Comparison of ENCODE assay signal across 24 mouse cellular contexts in genomic region chr13:113516102-113516501, GRCm38 (mm10).
DNase-seq lines count a peak whose midpoint lies in the region; ATAC-seq and TF ChIP-seq lines count a peak whose summit lies in the region.
"Had no signal": no experiment of that assay in that cellular context is flagged by ENCODE, and none has a peak within 500 bp of the region (broad histone marks: within the 10 kb centered on the region; RNA-seq: fewer than 3 reads in every experiment).

No protein-coding gene starts in this region.

- DNase-seq in kidney, postnatal 0 days (ENCODE audit: low spot score), result peak; percentile 35
- DNase-seq in Muller cell, postnatal 12 days (ENCODE audit: inconsistent ontology term), result peak; percentile 51
- DNase-seq in layer of hippocampus, adult 18-20 months (ENCODE audit: low spot score in 2 of 2), result no peak
- no peak for DNase-seq in midbrain, embryonic 14.5 days
- DNase-seq: adrenal gland, adult 2 months; adrenal gland, postnatal 14 days; cerebellum, adult 11 months; cerebellum, adult 2 months; cerebellum, adult 9-11 months; cerebellum, postnatal 36 days; embryo, embryonic 11 days; gastrocnemius, postnatal 36 days; heart, postnatal 4 days had no signal

- H3K9ac ChIP-seq in kidney, postnatal 0 days (ENCODE audit: low read depth, low read length), result no peak overlapping the region
- no peak overlapping the region for H3K9ac ChIP-seq in kidney, embryonic 15.5 days
- H3K9ac ChIP-seq in midbrain, embryonic 14.5 days (replicated peaks; ENCODE audit: low read length), result no peak overlapping the region
- H3K9ac ChIP-seq: embryonic facial prominence, embryonic 13.5 days; forebrain, postnatal 0 days; hindbrain, embryonic 14.5 days had no signal

- no peak for ATAC-seq in kidney, postnatal 0 days (replicated peaks; ENCODE audit: low FRiP score, low read depth)
- no peak for ATAC-seq in kidney, embryonic 15.5 days (replicated peaks; ENCODE audit: low FRiP score)
- no peak for ATAC-seq in midbrain, embryonic 14.5 days (ENCODE audit: low FRiP score, low TSS enrichment)
- ATAC-seq: forebrain, embryonic 14.5 days; hindbrain, postnatal 0 days; inflammation-experienced regulatory T-cells, adult 6 months; intestine, embryonic 16.5 days; Patski had no signal

- no peaks in the 10 kb centered on the region for H3K36me3 ChIP-seq in kidney, postnatal 0 days (ENCODE audit: insufficient read depth, low read length)
- no peaks in the 10 kb centered on the region for H3K36me3 ChIP-seq in kidney, embryonic 15.5 days
- no peaks in the 10 kb centered on the region for H3K36me3 ChIP-seq in midbrain, embryonic 14.5 days (ENCODE audit: control insufficient read depth, insufficient read depth, low read length)
- H3K36me3 ChIP-seq: embryonic facial prominence, embryonic 10.5 days; embryonic facial prominence, embryonic 13.5 days had no signal

- no peak overlapping the region for H3K4me2 ChIP-seq in kidney, postnatal 0 days (ENCODE audit: low read length)
- H3K4me2 ChIP-seq in kidney, embryonic 15.5 days, result no peak overlapping the region
- H3K4me2 ChIP-seq in midbrain, embryonic 14.5 days (ENCODE audit: low read length), result no peak overlapping the region
- H3K4me2 ChIP-seq: hindbrain, embryonic 14.5 days had no signal

- TF ChIP-seq CTCF in kidney, postnatal 0 days (IDR thresholded peaks at IDR 0.05; ENCODE audit: low read depth), result no peak
- no peak for TF ChIP-seq CTCF in embryonic fibroblast, embryonic 13.5 days (IDR thresholded peaks at IDR 0.05; ENCODE audit: borderline replicate concordance, insufficient read depth, low read length)

- TF ChIP-seq POLR2A in embryonic fibroblast, embryonic 13.5 days (IDR thresholded peaks at IDR 0.05; ENCODE audit: low read depth, low read length), result no peak

- WGBS in kidney, postnatal 0 days, result 77% methylated on average over 1 of the region's 1 CpGs
- WGBS in kidney, embryonic 15.5 days, result 95% methylated on average over 1 of the region's 1 CpGs
- WGBS in midbrain, embryonic 14.5 days, result 98% methylated on average over 1 of the region's 1 CpGs

- no peaks in the 10 kb centered on the region for H3K4me1 ChIP-seq in kidney, postnatal 0 days (replicated peaks; ENCODE audit: insufficient read depth, low read length)
- peaks cover 14% of the 10 kb centered on the region for H3K4me1 ChIP-seq in kidney, embryonic 15.5 days
- peaks cover 3% of the 10 kb centered on the region; the same call in 1 of the 2 replicates for H3K4me1 ChIP-seq in embryonic fibroblast, embryonic 13.5 days (ENCODE audit: control insufficient read depth, insufficient read depth, low read length)
- H3K4me1 ChIP-seq in midbrain, embryonic 14.5 days (ENCODE audit: control insufficient read depth, insufficient read depth, low read length), result no peaks in the 10 kb centered on the region

- H3K9me3 ChIP-seq in kidney, postnatal 0 days (replicated peaks; ENCODE audit: low read length), result no peaks in the 10 kb centered on the region
- H3K9me3 ChIP-seq in kidney, embryonic 15.5 days (replicated peaks), result no peaks in the 10 kb centered on the region
- H3K9me3 ChIP-seq in midbrain, embryonic 14.5 days (ENCODE audit: control insufficient read depth, low read length), result no peaks in the 10 kb centered on the region
- H3K9me3 ChIP-seq: embryonic facial prominence, embryonic 13.5 days had no signal

- no peak overlapping the region for H3K27ac ChIP-seq in kidney, postnatal 0 days
- H3K27ac ChIP-seq in kidney, embryonic 15.5 days, result no peak overlapping the region
- peak overlapping the region; percentile 47 for H3K27ac ChIP-seq in embryonic fibroblast, embryonic 13.5 days (ENCODE audit: insufficient read depth, low read length)
- H3K27ac ChIP-seq in midbrain, embryonic 14.5 days (replicated peaks; ENCODE audit: low read depth, low read length), result no peak overlapping the region
- H3K27ac ChIP-seq: embryonic facial prominence, embryonic 10.5 days; embryonic facial prominence, embryonic 13.5 days; hindbrain, embryonic 14.5 days; hindbrain, postnatal 0 days had no signal

- no peaks in the 10 kb centered on the region for H3K27me3 ChIP-seq in kidney, postnatal 0 days (ENCODE audit: insufficient read depth, low read length)
- no peaks in the 10 kb centered on the region for H3K27me3 ChIP-seq in kidney, embryonic 15.5 days
- H3K27me3 ChIP-seq in midbrain, embryonic 14.5 days (ENCODE audit: control insufficient read depth, insufficient read depth, low read length), result no peaks in the 10 kb centered on the region
- H3K27me3 ChIP-seq: embryonic facial prominence, embryonic 13.5 days; Patski had no signal

- no peak overlapping the region for H3K4me3 ChIP-seq in kidney, postnatal 0 days (replicated peaks; ENCODE audit: low read depth, low read length)
- H3K4me3 ChIP-seq in kidney, embryonic 15.5 days (replicated peaks), result no peak overlapping the region
- H3K4me3 ChIP-seq in embryonic fibroblast, embryonic 13.5 days (ENCODE audit: insufficient read depth, low read length), result no peak overlapping the region
- H3K4me3 ChIP-seq in midbrain, embryonic 14.5 days (replicated peaks; ENCODE audit: low read depth, low read length), result no peak overlapping the region
- H3K4me3 ChIP-seq: embryonic facial prominence, embryonic 10.5 days; embryonic facial prominence, embryonic 13.5 days had no signal

Comparison
In these comparisons a context has a peak if more than half of its experiments do, and no peak if none do; other contexts are left out.
1. DNase-seq: peak in kidney, postnatal 0 days (single experiment) and Muller cell, postnatal 12 days (single experiment); none in layer of hippocampus, adult 18-20 months (0 of 2) and midbrain, embryonic 14.5 days (single experiment).